Mouse (Mus musculus): ENCODE results near the gene Tpx2. TPM values are rescaled to one million over a fixed set of nuclear protein-coding genes. Genes with fewer than 3 reads are reported as not detected.

The Tpx2 gene
- 1.9 to 3.5 TPM (median 2.4 TPM) in 4 replicates for total RNA-seq (2023; ENCODE audit: inconsistent age)

DNA sequence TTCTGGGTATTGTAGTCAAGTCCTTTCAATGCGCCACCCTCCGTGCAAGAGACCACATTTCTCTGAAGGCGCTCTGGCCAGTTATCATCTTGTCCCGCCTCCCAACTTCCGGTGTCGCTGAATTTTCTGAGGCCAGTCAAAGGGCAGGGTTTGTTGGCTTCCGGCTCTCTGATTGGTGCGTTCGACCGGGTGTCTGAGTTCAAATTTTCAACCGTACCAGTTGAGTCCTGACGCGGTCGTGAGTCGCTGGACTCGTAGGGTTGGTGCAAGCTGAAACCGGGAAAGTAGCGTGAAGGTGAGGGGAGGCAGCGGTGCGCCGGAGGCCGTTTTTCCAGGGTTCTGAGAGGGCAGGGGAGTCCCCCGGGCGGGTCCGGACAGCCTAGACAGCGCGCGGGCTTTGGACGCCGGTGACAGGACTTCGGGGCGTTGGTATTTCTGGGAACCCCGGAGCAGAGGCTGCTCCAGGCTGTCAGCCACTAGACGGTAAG is at the start of gene Tpx2:
Tpx2 (plus strand) TSS at position 150 of the 488 bp plus-strand sequence.

DNA sequence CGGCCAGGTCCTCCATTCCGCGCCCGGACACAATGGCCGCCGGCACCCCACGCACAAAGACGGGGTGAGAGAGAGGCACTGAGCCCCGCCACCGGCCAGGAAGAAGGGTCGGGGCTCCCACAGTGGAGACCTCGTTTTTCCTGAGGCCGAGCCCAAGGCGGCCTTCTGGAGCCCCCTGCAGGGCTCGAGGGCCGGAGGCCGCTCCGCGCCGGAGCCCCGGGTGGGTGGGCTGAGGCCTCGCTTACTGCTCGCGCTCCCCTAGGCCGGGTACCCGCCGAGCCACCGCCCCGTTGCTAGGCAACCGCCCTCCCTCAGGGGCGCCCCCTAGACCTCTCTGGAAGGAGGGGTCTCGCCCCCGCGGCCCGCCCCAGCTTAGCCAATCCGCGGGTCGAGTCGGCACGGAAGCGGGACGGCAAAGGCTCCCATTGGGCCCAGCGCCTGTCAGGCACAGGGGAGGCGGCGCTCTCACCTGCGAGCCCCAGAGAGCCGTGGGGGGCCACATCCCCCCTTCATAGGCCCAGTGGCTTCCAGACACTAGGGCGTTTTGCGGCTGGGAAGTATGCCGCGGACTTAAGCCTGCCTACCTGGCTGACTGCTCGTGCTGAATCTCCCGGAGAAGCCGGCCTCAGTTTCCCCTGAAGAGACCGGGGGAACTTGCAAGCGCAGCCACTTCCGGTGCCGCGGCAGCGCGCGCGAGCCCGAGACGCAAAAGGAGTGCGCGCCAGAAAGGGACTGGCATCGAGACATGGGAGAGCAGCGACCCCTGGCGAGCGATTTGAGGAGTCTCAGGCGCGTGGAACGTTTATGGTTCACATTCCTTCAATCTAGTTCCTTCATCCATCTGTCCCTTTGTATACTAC is 16.5 kb upstream of the Tpx2 start, which contains the start of gene Bcl2l1:
Bcl2l1 (minus strand) TSS at position 710 of the 860 bp plus-strand sequence.

DNA sequence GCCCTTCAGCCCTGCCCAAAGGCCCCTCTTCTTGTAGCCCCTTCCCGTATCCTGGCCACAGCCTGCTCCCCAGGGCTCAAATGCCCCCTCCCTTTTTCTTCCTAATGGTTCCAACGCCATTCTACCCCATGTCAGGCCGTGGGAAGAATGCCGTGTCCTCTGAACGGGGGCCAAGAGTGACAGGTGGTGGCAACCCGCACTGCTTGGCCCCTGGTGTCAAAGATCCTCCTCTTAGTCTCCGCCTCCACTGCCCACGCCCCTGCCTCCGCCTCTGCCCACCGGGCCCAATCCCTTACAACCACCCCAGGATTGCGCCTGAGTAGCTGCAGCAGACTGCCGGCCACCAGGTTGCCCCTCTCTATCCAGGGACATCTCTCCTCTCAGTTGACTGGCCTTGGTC is 63.3 kb downstream of the Tpx2 start, which contains the start of gene Mylk2:
Mylk2 (plus strand) TSS at position 322 of the 400 bp plus-strand sequence.

DNA sequence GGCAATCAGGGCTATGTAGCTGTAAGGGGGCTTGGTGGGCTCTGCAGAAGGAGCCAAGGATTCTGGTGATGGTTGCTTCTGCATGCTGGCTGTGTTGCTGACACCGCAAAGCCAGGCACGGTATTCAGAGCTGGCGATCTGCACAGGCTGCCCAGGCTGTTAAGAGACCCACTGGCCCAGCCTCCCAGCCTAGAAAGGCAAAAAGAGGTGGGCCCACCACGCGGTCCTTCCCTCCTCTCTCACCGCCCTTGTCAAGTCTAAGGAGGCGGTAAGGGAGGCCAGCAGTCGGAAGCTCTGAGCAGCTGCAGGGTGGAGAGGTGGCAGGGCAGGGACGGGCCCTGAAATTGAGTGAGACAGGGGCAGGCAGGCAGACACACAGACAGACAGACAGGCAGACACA is 85.3 kb downstream of the Tpx2 start, which contains the start of gene Foxs1:
Foxs1 (minus strand) TSS at position 161 of the 400 bp plus-strand sequence.

Other genes with a start within 250 kb of the Tpx2 start
- not detected in 4 replicates for gene Defb45, start 248.6 kb upstream of the Tpx2 start, total RNA-seq (2023; ENCODE audit: inconsistent age)
- gene Defb36, start 243.6 kb upstream of the Tpx2 start, total RNA-seq (2023; ENCODE audit: inconsistent age): not detected in 4 replicates
- not detected in 4 replicates for gene Defb25, start 224.9 kb upstream of the Tpx2 start, total RNA-seq (2023; ENCODE audit: inconsistent age)
- gene Rem1, start 221.0 kb upstream of the Tpx2 start, total RNA-seq (2023; ENCODE audit: inconsistent age): not detected in 4 replicates
- 93.5 to 100 TPM (median 97.7 TPM) in 4 replicates for gene H13, start 178.5 kb upstream of the Tpx2 start, total RNA-seq (2023; ENCODE audit: inconsistent age)
- gene Mcts2, start 160.9 kb upstream of the Tpx2 start, total RNA-seq (2023; ENCODE audit: inconsistent age): 17.9 to 23.9 TPM (median 20.3 TPM) in 4 replicates
- gene Id1, start 111.7 kb upstream of the Tpx2 start, total RNA-seq (2023; ENCODE audit: inconsistent age): 0.51 to 0.61 TPM (median 0.57 TPM) in 3 of 4 replicates, not detected in the other
- gene Cox4i2, start 93.8 kb upstream of the Tpx2 start, total RNA-seq (2023; ENCODE audit: inconsistent age): not detected in 4 replicates
- 8.4 to 9.1 TPM (median 8.9 TPM) in 4 replicates for gene Bcl2l1, start 16.2 kb upstream of the Tpx2 start, total RNA-seq (2023; ENCODE audit: inconsistent age)
- gene Mylk2, start 63.4 kb downstream of the Tpx2 start, total RNA-seq (2023; ENCODE audit: inconsistent age): not detected in 4 replicates
- not detected in 4 replicates for gene Foxs1, start 85.2 kb downstream of the Tpx2 start, total RNA-seq (2023; ENCODE audit: inconsistent age)
- gene Dusp15, start 103.7 kb downstream of the Tpx2 start, total RNA-seq (2023; ENCODE audit: inconsistent age): not detected in 4 replicates
- gene Ttll9, start 114.5 kb downstream of the Tpx2 start, total RNA-seq (2023; ENCODE audit: inconsistent age): not detected in 4 replicates
- gene Pdrg1, start 167.5 kb downstream of the Tpx2 start, total RNA-seq (2023; ENCODE audit: inconsistent age): 47.8 to 66.6 TPM (median 54.0 TPM) in 4 replicates
- not detected in 4 replicates for gene Xkr7, start 183.9 kb downstream of the Tpx2 start, total RNA-seq (2023; ENCODE audit: inconsistent age)
- gene Ccm2l, start 218.0 kb downstream of the Tpx2 start, total RNA-seq (2023; ENCODE audit: inconsistent age): not detected in 4 replicates